19 mouse cellular contexts compared by ENCODE assay signal in the genomic region with DNA sequence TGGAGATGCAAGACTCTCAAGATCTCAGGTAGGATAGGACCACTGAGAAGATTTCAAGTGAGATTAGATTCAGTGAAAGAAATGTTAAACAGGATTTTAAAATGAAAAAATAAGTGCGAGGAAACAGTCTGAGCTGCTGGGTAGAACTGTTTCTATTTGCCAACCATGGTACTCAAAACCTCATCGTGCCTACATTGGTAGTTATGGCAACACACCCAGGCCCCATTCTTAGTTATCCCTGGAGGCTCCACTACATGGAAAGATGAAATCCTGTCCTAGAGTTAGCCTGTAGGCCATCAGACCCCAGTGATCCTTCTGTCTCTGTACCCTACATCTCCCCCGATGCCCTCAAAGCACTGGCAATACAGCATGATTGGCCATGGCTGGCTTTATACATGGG. TPM values are rescaled to one million over a fixed set of nuclear protein-coding genes. Genes with fewer than 3 reads are reported as not detected.
DNase-seq lines count a peak whose midpoint lies in the region; ATAC-seq and TF ChIP-seq lines count a peak whose summit lies in the region.
"Had no signal": no experiment of that assay in that cellular context is flagged by ENCODE, and none has a peak within 500 bp of the region (broad histone marks: within the 10 kb centered on the region; RNA-seq: fewer than 3 reads in every experiment).

No protein-coding gene starts in this region.

- ATAC-seq in frontal cortex, adult (ENCODE audit: low TSS enrichment), result peak; percentile 58
- ATAC-seq: activated CD4-positive, CD25-positive, alpha-beta regulatory T cell, adult 4 months; CD4-positive, CD25-positive, alpha-beta regulatory T cell, adult 4 months; Patski had no signal

- DNase-seq in frontal cortex, postnatal 14 days (ENCODE audit: low spot score in 2 of 2), result no peak
- DNase-seq in layer of hippocampus, adult 2 months (ENCODE audit: low spot score in 2 of 2), result no peak
- DNase-seq in layer of hippocampus, postnatal 10 days (ENCODE audit: low spot score in 2 of 2), result no peak
- DNase-seq: adrenal gland, adult 2 months; adrenal gland, adult 8-10 months; adrenal gland, postnatal 10 days; adrenal gland, postnatal 14 days; adrenal gland, postnatal 25 days; adrenal gland, postnatal 36 days; B cell, adult 2 months; cerebellum, adult 11 months; cerebellum, adult 11-12 months; cerebellum, adult 18-20 months had no signal

- H3K27ac ChIP-seq in layer of hippocampus, adult 2 months, result peak overlapping the region; percentile 53

- H3K4me3 ChIP-seq in layer of hippocampus, adult 2 months, result no peak overlapping the region

- TF ChIP-seq CTCF in layer of hippocampus, adult 2 months (conservative IDR thresholded peaks at IDR 0.05), result no peak

RNA-seq across cellular contexts. Expression of a gene that starts 14.3 kb away (rescaled TPM):
- total RNA-seq in layer of hippocampus, adult 2 months (2021), result 100 to 1,000 TPM; 187 to 203 TPM
- 100 to 1,000 TPM; 201 to 208 TPM for total RNA-seq in layer of hippocampus, postnatal 10 days (2021)
- total RNA-seq: CH12.LX, MEL had no signal
